Mouse (Mus musculus) heart, adult 10 weeks (tissue): Measurements from ENCODE around the gene Olfr502. TPM values are rescaled to one million over a fixed set of nuclear protein-coding genes. Genes with fewer than 3 reads are reported as not detected.

Source experiments
- polyA plus RNA-seq: library from polyadenylated mRNA; stranded (reverse); fragments of 350-450 nt; fragmentation: Illumina TruSeq; extraction: RNeasy Lipid Tissue Mini Kit (QIAGEN cat#74804); gene quantifications from one replicate; pipeline ENCODE4 v1.2.3, GENCODE M21; 2014; ENCODE audit warnings: low read depth, low replicate concordance

The Olfr502 gene
- polyA plus RNA-seq: not detected

GRCm38 (mm10) chr7:108524965-108525364, at the start of gene Olfr502:
Gene Olfr502 (minus strand): TSS chr7:108525065.

DNA sequence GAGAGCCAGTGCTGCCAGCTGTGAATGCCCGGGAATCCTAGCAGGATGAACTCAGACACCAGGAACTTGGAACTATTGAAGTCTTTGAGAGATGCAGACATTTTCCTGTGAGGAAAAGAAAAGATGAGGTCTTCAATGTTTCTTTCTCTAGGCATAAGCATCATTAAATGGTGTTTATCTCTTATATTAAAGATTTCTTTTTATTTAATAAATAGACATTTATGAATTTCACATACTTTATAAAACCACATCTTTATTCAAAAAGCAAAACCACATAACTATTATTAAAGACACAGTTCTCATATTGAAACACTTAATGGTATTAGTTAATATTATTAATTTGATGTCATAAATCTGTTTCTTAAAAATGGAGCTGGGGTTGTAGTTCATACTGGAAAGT, 40.8 kb upstream of the Olfr502 start, which contains the start of gene Olfr504:
Gene Olfr504 (minus strand): TSS at position 101 of the 400 bp plus-strand sequence.

DNA sequence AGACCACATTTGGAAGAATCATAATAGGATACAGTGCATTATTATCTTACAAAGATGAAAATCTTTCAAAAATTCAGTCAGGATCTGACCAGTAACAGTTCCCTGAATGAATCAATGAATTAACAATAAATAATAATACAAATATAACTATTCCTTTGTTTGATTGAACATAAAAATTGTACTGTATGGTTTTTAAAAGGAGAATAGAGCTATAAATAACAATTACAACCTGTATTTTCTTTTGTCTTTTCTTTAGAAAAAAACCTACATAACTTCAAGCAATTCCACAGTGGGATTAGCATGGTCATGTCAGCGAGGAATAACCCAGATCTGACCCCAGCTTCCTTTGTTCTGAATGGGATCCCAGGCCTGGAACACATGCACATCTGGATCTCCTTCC, 19.4 kb upstream of the Olfr502 start, which contains the start of gene Olfr503:
Gene Olfr503 (plus strand): TSS at position 301 of the 400 bp plus-strand sequence.

Other genes starting within 250 kb of the Olfr502 start
- not detected for gene Olfr490, start 236.1 kb downstream of the Olfr502 start, polyA plus RNA-seq
- gene Olfr491, start 211.6 kb downstream of the Olfr502 start, polyA plus RNA-seq: not detected
- not detected for gene Olfr492, start 201.4 kb downstream of the Olfr502 start, polyA plus RNA-seq
- not detected for gene Olfr493, start 178.1 kb downstream of the Olfr502 start, polyA plus RNA-seq
- gene Olfr494, start 159.7 kb downstream of the Olfr502 start, polyA plus RNA-seq: not detected
- not detected for gene Olfr495, start 131.9 kb downstream of the Olfr502 start, polyA plus RNA-seq
- gene Olfr497, start 104.6 kb downstream of the Olfr502 start, polyA plus RNA-seq: not detected
- not detected for gene Olfr498, start 59.7 kb downstream of the Olfr502 start, polyA plus RNA-seq
- not detected for gene Olfr503, start 19.5 kb upstream of the Olfr502 start, polyA plus RNA-seq
- not detected for gene Olfr504, start 40.7 kb upstream of the Olfr502 start, polyA plus RNA-seq
- not detected for gene Olfr506, start 85.7 kb upstream of the Olfr502 start, polyA plus RNA-seq
- gene Olfr507, start 96.7 kb upstream of the Olfr502 start, polyA plus RNA-seq: not detected
- gene Olfr508, start 104.9 kb upstream of the Olfr502 start, polyA plus RNA-seq: not detected
- gene Olfr509, start 126.8 kb upstream of the Olfr502 start, polyA plus RNA-seq: not detected
- gene Olfr510, start 141.4 kb upstream of the Olfr502 start, polyA plus RNA-seq: not detected
- gene Olfr512, start 188.3 kb upstream of the Olfr502 start, polyA plus RNA-seq: not detected
- not detected for gene Olfr513, start 225.9 kb upstream of the Olfr502 start, polyA plus RNA-seq